Mouse (Mus musculus) small intestine, adult 2 months (tissue): ENCODE data around the gene Ndufs2.

Experiments
- CTCF ChIP-seq: fragments of 200-500 bp; IDR thresholded peaks from 2 replicates; pipeline ENCODE4 v1.5.1; 2012; ENCODE audit warnings: low read depth, mild to moderate bottlenecking, control low read depth, inconsistent platforms, low read length, moderate library complexity, mixed read lengths; ENCODE audit not compliant: insufficient replicate concordance, insufficient read length; ENCODE audit errors: extremely low read depth
- POLR2A ChIP-seq: fragments of 200-500 bp; IDR thresholded peaks from 2 replicates; pipeline ENCODE4 v1.6.1; 2012; ENCODE audit warnings: low read depth, mild to moderate bottlenecking, control low read depth, inconsistent platforms, low read length, moderate library complexity

DNA sequence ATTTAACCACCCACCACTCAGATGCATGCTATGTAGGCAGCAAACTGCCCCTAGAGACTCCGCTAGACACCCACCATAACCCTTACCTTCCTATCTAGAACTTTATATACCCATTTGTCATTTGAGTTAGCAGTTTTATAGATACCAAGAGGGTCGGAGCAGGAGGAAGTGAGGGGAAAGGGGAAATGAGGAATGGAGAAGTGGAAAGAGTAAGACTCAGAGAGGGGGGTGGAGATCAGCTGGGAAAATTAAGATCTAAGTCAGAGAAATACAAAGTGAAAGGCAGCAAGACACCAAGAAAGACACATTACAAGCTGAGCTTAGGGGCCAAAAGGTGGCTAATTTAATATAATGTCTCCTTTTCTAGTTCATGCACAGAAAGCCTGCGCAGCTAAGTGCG lies 16.6 kb downstream of the Ndufs2 start:
- TF ChIP-seq CTCF (no peak), POLR2A (no peak)
